Mouse (Mus musculus): ENCODE data around the gene Oxnad1.

Gene Oxnad1

GRCm38 (mm10) chr14:32141723-32142122 is 56.5 kb downstream of the Oxnad1 start, which contains the start of gene Msmb:
Gene Msmb (plus strand): TSS chr14:32142023.
- DNase-seq (ENCODE audit: low spot score in 2 of 2) = no peak

- DNase-seq (ENCODE audit: low spot score in 2 of 2) = no peak
Measured at GRCm38 (mm10) chr14:32144734-32145133, 59.6 kb downstream of the Oxnad1 start.

GRCm38 (mm10) chr14:32145401-32145800 is 60.2 kb downstream of the Oxnad1 start:
- no peak for DNase-seq (ENCODE audit: low spot score in 2 of 2)

GRCm38 (mm10) chr14:32145809-32146511 is 60.8 kb downstream of the Oxnad1 start:
- DNase-seq (ENCODE audit: low spot score in 2 of 2) = no peak

GRCm38 (mm10) chr14:32146578-32146977 is 61.4 kb downstream of the Oxnad1 start:
- DNase-seq (ENCODE audit: low spot score in 2 of 2) = no peak

- no peak for DNase-seq (ENCODE audit: low spot score in 2 of 2)
Measured at GRCm38 (mm10) chr14:32150872-32151271, 65.7 kb downstream of the Oxnad1 start.

- DNase-seq (ENCODE audit: low spot score in 2 of 2) = no peak
Measured at GRCm38 (mm10) chr14:32152243-32152965, 67.2 kb downstream of the Oxnad1 start.
